Mouse (Mus musculus) liver, embryonic 14.5 days (tissue): ENCODE measurements around the gene Spindoc. TPM values are rescaled to one million over a fixed set of nuclear protein-coding genes. Genes with fewer than 3 reads are reported as not detected.

Experiments
- ATAC-seq: fragments of 200-750 bp; cut with Nextera tagmentation; 2 replicates; pipeline ENCODE4 v1.8.0; 2017; ENCODE audit warnings: moderate number of reproducible peaks, mild to moderate bottlenecking, moderate library complexity; ENCODE audit not compliant: insufficient read depth
- DNase-seq, 3 experiments: peaks; one replicate each; pipeline ENCODE4 v3.0.0-alpha.2; 2012 to 2013; ENCODE audit warnings: low read depth in 3 of 3, low spot score in 3 of 3
- H3K27ac ChIP-seq: fragments of 300-500 bp; sonication (generic); 2 replicates; pipeline ENCODE4 v1.5.1; 2014; ENCODE audit warnings: moderate library complexity, mild to moderate bottlenecking, control low read depth, inconsistent platforms
- H3K27me3 ChIP-seq: fragments of 300-500 bp; sonication (generic); 2 replicates; pipeline ENCODE4 v1.6.1; 2014; ENCODE audit warnings: mild to moderate bottlenecking, low read length, moderate library complexity; ENCODE audit not compliant: control insufficient read depth, insufficient read depth
- H3K36me3 ChIP-seq: fragments of 300-500 bp; sonication (generic); replicated peaks from 2 replicates; pipeline ENCODE4 v1.6.1; 2014; ENCODE audit warnings: low read depth; ENCODE audit not compliant: control insufficient read depth, insufficient read depth
- H3K4me1 ChIP-seq, 2 experiments: fragments of 200-500 bp in 1 of 2; fragments of 300-500 bp in 1 of 2; sonication (generic) in 1 of 2; replicated peaks; 2 replicates each; pipeline ENCODE4 v1.6.1; 2012 to 2014; ENCODE audit warnings: antibody characterized with exemption in 1 of 2, inconsistent platforms in 1 of 2, low read length in 1 of 2; ENCODE audit not compliant: control insufficient read depth in 2 of 2, insufficient read depth in 2 of 2
- H3K4me2 ChIP-seq: fragments of 300-500 bp; sonication (generic); 2 replicates; pipeline ENCODE4 v1.6.1; 2014; ENCODE audit warnings: low read depth, mild to moderate bottlenecking, control low read depth, moderate library complexity
- H3K4me3 ChIP-seq, 2 experiments: fragments of 200-500 bp in 1 of 2; fragments of 300-500 bp in 1 of 2; sonication (generic) in 1 of 2; 2 replicates each; pipeline ENCODE4 v1.5.1; 2012 to 2014; ENCODE audit warnings: low read depth in 2 of 2, low read length in 2 of 2, mild to moderate bottlenecking in 2 of 2, control low read depth in 1 of 2, inconsistent platforms in 1 of 2, moderate library complexity in 1 of 2; ENCODE audit not compliant: insufficient read depth in 1 of 2
- H3K9ac ChIP-seq: fragments of 300-500 bp; sonication (generic); replicated peaks from 2 replicates; pipeline ENCODE4 v1.6.1; 2014; ENCODE audit warnings: mild to moderate bottlenecking, control low read depth, moderate library complexity
- H3K9me3 ChIP-seq: fragments of 300-500 bp; sonication (generic); 2 replicates; pipeline ENCODE4 v1.6.1; 2016; ENCODE audit warnings: low read length, mixed read lengths; ENCODE audit not compliant: control insufficient read depth
- CTCF ChIP-seq: IDR thresholded peaks from 2 replicates; pipeline ENCODE4 v1.5.1; 2016; ENCODE audit warnings: antibody characterized with exemption, low read depth, control low read depth
- EP300 ChIP-seq: IDR thresholded peaks from 2 replicates; pipeline ENCODE4 v1.6.1; 2016; ENCODE audit warnings: antibody characterized with exemption, low read depth
- WGBS: fragments of 180-500 bp; shearing (Covaris S2); extraction: QIAGEN DNeasy Blood & Tissue Kit; methylation state at CpG from one replicate; pipeline ENCODE4 v1.1.7; 2014; ENCODE audit not compliant: insufficient replicate concordance; 5-methylcytosine and 5-hydroxymethylcytosine counted together
- polyA plus RNA-seq, 2 experiments: library from polyadenylated mRNA; depleted of rRNA in 1 of 2; stranded (reverse) in 1 of 2; unstranded in 1 of 2; fragments of >200 nt; fragmentation: Nextera tagmentation in 1 of 2; extraction: Ambion mirVana in 1 of 2; gene quantifications; 2 replicates each; pipeline versions ENCODE4 v1.2.1 to v1.2.3; 2012 to 2014

Gene Spindoc
- polyA plus RNA-seq, 2 experiments = 2.2 to 2.5 TPM

- peaks cover 11 to 14% of the 10 kb centered on the region in 2 experiments for H3K4me1 ChIP-seq
Observed at GRCm38 (mm10) chr19:7423656-7424030, 40.8 kb upstream of the Spindoc start.

GRCm38 (mm10) chr19:7423028-7423655, 40.3 kb upstream of the Spindoc start:
- DNase-seq (no peak), ATAC-seq (peak; percentile 17; the same call in 1 of the 2 replicates)
- peaks cover 20% of the 10 kb centered on the region for H3K36me3 ChIP-seq
- TF ChIP-seq EP300 = no peak
- no peak for TF ChIP-seq CTCF
- H3K27me3 ChIP-seq = no peaks in the 10 kb centered on the region
- peaks cover 15% of the 10 kb centered on the region in 2 experiments for H3K4me1 ChIP-seq
- no peak overlapping the region for H3K4me3 ChIP-seq
- H3K4me2 ChIP-seq = peak overlapping the region; percentile 43
- 73% methylated on average over 51 of the region's 51 CpGs for WGBS
- no peak overlapping the region for H3K27ac ChIP-seq
- no peaks in the 10 kb centered on the region for H3K9me3 ChIP-seq
- no peak overlapping the region for H3K9ac ChIP-seq

More at GRCm38 (mm10) chr19:7423656-7424030, 40.8 kb upstream of the Spindoc start:
- Histone ChIP-seq H3K9ac (no peak overlapping the region), H3K9me3 (no peaks in the 10 kb centered on the region), H3K36me3 (peaks cover 25% of the 10 kb centered on the region), H3K4me3 (no peak overlapping the region), H3K27ac (no peak overlapping the region), H3K4me2 (no peak overlapping the region), H3K27me3 (no peaks in the 10 kb centered on the region)
- no peak for DNase-seq
- ATAC-seq = no peak
- WGBS = 78% methylated on average over 16 of the region's 16 CpGs
- TF ChIP-seq EP300 (no peak), CTCF (no peak)

GRCm38 (mm10) chr19:7422656-7423027, 39.8 kb upstream of the Spindoc start:
- Histone ChIP-seq H3K4me2 (peak overlapping the region; percentile 43), H3K9me3 (no peaks in the 10 kb centered on the region), H3K4me1 (peaks cover 15% of the 10 kb centered on the region in 2 experiments), H3K4me3 (no peak overlapping the region), H3K27ac (no peak overlapping the region), H3K9ac (no peak overlapping the region), H3K36me3 (peaks cover 19% of the 10 kb centered on the region), H3K27me3 (no peaks in the 10 kb centered on the region)
- ATAC-seq = no peak
- 61% methylated on average over 35 of the region's 35 CpGs for WGBS
- no peak for DNase-seq
- no peak for TF ChIP-seq CTCF

- DNase-seq = no peak
- peaks cover 16% of the 10 kb centered on the region for H3K36me3 ChIP-seq
- H3K9ac ChIP-seq = no peak overlapping the region
- peaks cover 5% of the 10 kb centered on the region for H3K27me3 ChIP-seq
- no peak overlapping the region for H3K27ac ChIP-seq
- peak overlapping the region; percentile 43 for H3K4me2 ChIP-seq
- 73% methylated on average over 45 of the region's 48 CpGs for WGBS
- H3K9me3 ChIP-seq = no peaks in the 10 kb centered on the region
- H3K4me3 ChIP-seq = no peak overlapping the region
- no peak for ATAC-seq
- H3K4me1 ChIP-seq = peaks cover 15% of the 10 kb centered on the region in 2 experiments
- TF ChIP-seq CTCF (no peak), EP300 (no peak)
Observed at GRCm38 (mm10) chr19:7421602-7422591, 39.1 kb upstream of the Spindoc start.
